Mouse (Mus musculus): Measurements from ENCODE around the gene Myo1g. TPM values are rescaled to one million over a fixed set of nuclear protein-coding genes. Genes with fewer than 3 reads are reported as not detected.
A peak's percentile ranks its signal among the peaks of the same experiment; 100 is the strongest.

Myo1g gene
- polyA plus RNA-seq, 1 experiment = 0.04 TPM

DNA sequence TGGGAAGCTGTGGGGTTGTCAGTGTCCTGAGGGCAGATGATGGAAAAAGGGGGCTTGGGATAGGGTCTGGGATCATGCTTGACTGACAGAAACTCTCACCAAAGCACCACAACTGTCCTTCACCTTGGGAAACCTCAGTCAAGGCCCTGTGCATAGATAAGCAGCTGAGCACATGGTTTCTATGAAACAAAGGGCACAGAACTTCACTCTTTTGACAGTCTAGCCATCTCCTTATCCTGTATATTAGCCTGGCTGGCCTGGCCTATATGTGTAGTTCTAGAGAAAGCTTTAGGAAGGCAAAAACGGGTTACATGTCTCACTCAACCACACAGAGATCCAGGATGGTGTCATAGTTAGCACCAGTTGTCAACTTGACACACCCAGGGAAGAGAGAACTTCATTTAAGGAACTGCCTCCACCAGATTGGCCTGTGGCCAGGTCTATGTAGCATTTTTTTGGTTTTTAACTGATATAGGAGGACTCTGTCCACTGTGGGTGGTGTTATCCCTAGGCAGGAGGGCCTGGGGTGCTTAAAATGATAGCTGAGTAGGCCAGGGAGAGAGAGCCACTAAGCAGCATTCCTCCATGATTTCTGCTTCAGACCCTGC, 12.4 kb downstream of the Myo1g start:
- H3K27me3 ChIP-seq (ENCODE audit: control insufficient read depth, insufficient read depth, insufficient read length) = no peaks in the 10 kb centered on the region
- no peak for TF ChIP-seq CTCF (IDR thresholded peaks at IDR 0.05; ENCODE audit: control insufficient read depth, insufficient read depth, insufficient read length)
- TF ChIP-seq MYOG (IDR thresholded peaks at IDR 0.05; ENCODE audit: control insufficient read depth, extremely low read depth, insufficient read length) = no peak
- TF ChIP-seq FOSL1 (IDR thresholded peaks at IDR 0.05; ENCODE audit: insufficient read depth, low read length, poor library complexity, severe bottlenecking) = no peak
- no peak for TF ChIP-seq MAX (IDR thresholded peaks at IDR 0.05)
- no peak for TF ChIP-seq USF1 (IDR thresholded peaks at IDR 0.05; ENCODE audit: low read depth)
- TF ChIP-seq CEBPB (IDR thresholded peaks at IDR 0.05; ENCODE audit: low read depth) = no peak
- TF ChIP-seq MYOD1 (IDR thresholded peaks at IDR 0.05; ENCODE audit: control insufficient read depth, insufficient read length, low read depth) = no peak

DNA sequence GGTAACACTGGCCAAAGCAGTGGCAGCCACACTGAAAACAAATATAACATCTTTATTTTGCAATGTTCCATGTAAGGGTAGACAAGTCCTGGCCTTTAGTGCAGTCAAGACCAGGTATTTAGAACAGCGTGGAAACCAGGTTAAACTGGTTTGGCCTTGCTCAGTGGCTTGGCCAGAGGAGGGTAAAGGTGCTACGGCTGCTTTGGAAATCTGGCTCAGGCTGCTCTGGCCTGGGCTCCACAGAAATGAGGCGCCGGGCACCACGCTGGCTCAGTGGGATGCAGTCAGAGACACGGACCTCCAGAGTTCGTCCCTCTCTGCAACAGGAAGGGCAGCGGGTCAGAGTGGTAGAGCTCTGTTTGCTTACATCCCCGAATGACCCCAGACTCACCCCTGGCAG, 14.2 kb downstream of the Myo1g start:
- Histone ChIP-seq H3K27me3 (ENCODE audit: control insufficient read depth, insufficient read depth, insufficient read length) (no peaks in the 10 kb centered on the region), H3K79me3 (ENCODE audit: low read depth) (no peaks in the 10 kb centered on the region), H3K79me2 (ENCODE audit: control insufficient read depth, insufficient read depth) (no peaks in the 10 kb centered on the region), H3K4me3 (ENCODE audit: insufficient read depth, poor library complexity, severe bottlenecking) (no peak overlapping the region), H3ac (ENCODE audit: control insufficient read depth, insufficient read length, low read depth) (no peak overlapping the region), H3K36me3 (ENCODE audit: control insufficient read depth, insufficient read depth) (no peaks in the 10 kb centered on the region)
- no peak for TF ChIP-seq CTCF (IDR thresholded peaks at IDR 0.05; ENCODE audit: control insufficient read depth, insufficient read depth, insufficient read length)
- no peak for TF ChIP-seq MAX (IDR thresholded peaks at IDR 0.05)
- no peak for TF ChIP-seq FOSL1 (IDR thresholded peaks at IDR 0.05; ENCODE audit: insufficient read depth, low read length, poor library complexity, severe bottlenecking)
- no peak for TF ChIP-seq MYOD1 (IDR thresholded peaks at IDR 0.05; ENCODE audit: control insufficient read depth, insufficient read length, low read depth)
- TF ChIP-seq MYOG (IDR thresholded peaks at IDR 0.05; ENCODE audit: control insufficient read depth, extremely low read depth, insufficient read length) = no peak
- no peak for TF ChIP-seq USF1 (IDR thresholded peaks at IDR 0.05; ENCODE audit: low read depth)
- no peak for TF ChIP-seq CEBPB (IDR thresholded peaks at IDR 0.05; ENCODE audit: low read depth)

More for the DNA sequence above, 12.4 kb downstream of the Myo1g start:
- Histone ChIP-seq H3K79me2 (ENCODE audit: control insufficient read depth, insufficient read depth) (no peaks in the 10 kb centered on the region), H3ac (ENCODE audit: control insufficient read depth, insufficient read length, low read depth) (no peak overlapping the region), H3K36me3 (ENCODE audit: control insufficient read depth, insufficient read depth) (no peaks in the 10 kb centered on the region), H3K79me3 (ENCODE audit: low read depth) (no peaks in the 10 kb centered on the region), H3K4me3 (ENCODE audit: insufficient read depth, poor library complexity, severe bottlenecking) (no peak overlapping the region)

DNA sequence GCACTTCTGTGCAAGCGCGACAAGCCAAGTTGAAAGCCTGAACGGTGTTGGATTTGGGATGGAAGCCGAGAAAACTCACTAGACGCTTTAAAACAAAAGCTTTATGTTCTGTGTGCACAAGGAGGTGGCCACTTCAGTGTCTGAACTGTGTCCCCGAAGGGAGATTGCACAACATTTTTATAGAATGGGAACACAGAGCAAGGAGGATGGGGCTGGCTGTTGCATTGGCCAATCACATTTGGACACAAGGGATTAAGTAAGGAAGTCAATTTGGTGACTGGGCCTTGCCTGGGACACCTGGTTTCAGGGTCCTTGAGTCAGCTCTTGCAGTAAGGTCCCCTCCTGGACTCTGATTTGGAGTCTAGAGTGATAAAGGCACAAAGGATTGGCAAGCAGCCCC, 16.1 kb downstream of the Myo1g start:
- Histone ChIP-seq H3K79me2 (ENCODE audit: control insufficient read depth, insufficient read depth) (no peaks in the 10 kb centered on the region), H3K36me3 (ENCODE audit: control insufficient read depth, insufficient read depth) (no peaks in the 10 kb centered on the region), H3K79me3 (ENCODE audit: low read depth) (no peaks in the 10 kb centered on the region), H3K4me3 (ENCODE audit: insufficient read depth, poor library complexity, severe bottlenecking) (no peak overlapping the region), H3K27me3 (ENCODE audit: control insufficient read depth, insufficient read depth, insufficient read length) (no peaks in the 10 kb centered on the region), H3ac (ENCODE audit: control insufficient read depth, insufficient read length, low read depth) (no peak overlapping the region)
- TF ChIP-seq CEBPB (IDR thresholded peaks at IDR 0.05; ENCODE audit: low read depth) (peak; percentile 27), MYOG (IDR thresholded peaks at IDR 0.05; ENCODE audit: control insufficient read depth, extremely low read depth, insufficient read length) (no peak)

DNA sequence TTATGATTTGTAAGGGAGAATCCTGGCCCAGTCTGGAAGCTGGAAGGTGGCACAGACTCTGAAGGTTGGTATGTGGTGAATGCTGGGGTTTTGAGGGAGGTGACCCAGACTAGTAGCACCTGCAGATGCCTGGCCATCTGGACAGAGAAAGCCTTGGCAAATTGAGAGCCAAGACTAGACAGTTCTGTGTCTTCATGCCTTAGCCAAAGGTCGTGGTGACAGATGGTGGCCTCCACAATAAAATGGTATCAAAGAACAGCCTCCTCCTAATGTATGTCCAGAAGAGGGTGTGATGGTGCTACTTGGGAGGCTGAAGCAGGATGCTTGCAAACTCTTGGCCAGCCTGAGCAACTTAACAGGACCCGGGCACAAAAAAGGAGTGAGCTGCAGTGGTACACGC, 16.5 kb downstream of the Myo1g start:
- Histone ChIP-seq H3K79me3 (ENCODE audit: low read depth) (no peaks in the 10 kb centered on the region), H3ac (ENCODE audit: control insufficient read depth, insufficient read length, low read depth) (no peak overlapping the region), H3K27me3 (ENCODE audit: control insufficient read depth, insufficient read depth, insufficient read length) (no peaks in the 10 kb centered on the region), H3K79me2 (ENCODE audit: control insufficient read depth, insufficient read depth) (no peaks in the 10 kb centered on the region), H3K4me3 (ENCODE audit: insufficient read depth, poor library complexity, severe bottlenecking) (no peak overlapping the region), H3K36me3 (ENCODE audit: control insufficient read depth, insufficient read depth) (no peaks in the 10 kb centered on the region)
- TF ChIP-seq FOSL1 (IDR thresholded peaks at IDR 0.05; ENCODE audit: insufficient read depth, low read length, poor library complexity, severe bottlenecking) (no peak), MAX (IDR thresholded peaks at IDR 0.05) (no peak), CTCF (IDR thresholded peaks at IDR 0.05; ENCODE audit: control insufficient read depth, insufficient read depth, insufficient read length) (no peak), MYOG (IDR thresholded peaks at IDR 0.05; ENCODE audit: control insufficient read depth, extremely low read depth, insufficient read length) (no peak)

DNA sequence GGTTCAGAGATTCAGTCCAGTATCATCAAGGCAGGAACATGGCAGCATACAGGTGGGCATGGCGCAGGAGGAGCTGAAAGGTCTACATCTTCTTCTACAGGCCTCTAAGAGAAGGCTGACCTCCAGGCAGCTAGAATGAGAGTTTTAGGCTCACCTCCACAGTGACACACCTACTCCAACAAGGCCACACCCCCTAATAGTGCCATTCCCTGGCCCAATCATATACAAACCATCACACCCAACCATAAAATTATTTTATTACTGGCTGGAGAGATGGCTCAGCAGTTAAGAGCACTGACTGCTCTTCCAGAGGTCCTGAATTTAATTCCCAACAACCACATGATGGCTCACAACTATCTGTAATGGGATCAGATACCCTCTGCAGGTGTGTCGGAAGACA, 18.3 kb downstream of the Myo1g start:
- no peaks in the 10 kb centered on the region for H3K27me3 ChIP-seq (ENCODE audit: control insufficient read depth, insufficient read depth, insufficient read length)

DNA sequence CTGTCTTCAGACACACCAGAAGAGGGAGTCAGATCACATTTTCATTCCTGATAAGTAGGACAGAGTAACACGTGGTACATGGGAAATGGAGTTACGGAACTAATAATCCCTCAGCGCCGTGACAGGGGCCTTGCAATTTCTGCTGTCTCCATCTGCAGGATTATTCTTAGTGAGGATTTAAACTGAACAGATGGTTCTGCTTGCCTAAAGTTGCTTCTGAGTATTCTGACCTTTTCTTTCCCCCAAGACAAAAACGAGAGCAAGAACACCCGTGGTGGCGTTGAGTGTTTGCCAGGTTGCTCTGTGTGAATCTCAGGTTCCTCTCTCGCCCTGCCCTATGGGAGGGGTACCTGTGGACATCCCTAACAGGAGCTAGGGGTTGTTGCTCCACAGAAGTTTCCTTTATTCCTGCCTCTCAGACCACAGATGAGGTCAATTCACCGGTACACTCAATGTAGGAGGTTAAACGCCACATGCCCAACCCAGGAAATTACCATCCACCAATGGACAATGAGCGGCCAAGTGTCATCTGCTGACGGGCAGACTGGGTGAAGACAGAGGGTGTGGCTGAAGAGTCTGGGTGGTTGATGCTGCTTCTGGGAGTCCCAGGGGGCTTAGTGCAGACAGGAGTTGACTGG, 23.3 kb downstream of the Myo1g start:
- TF ChIP-seq MAX (IDR thresholded peaks at IDR 0.05) (no peak), CTCF (IDR thresholded peaks at IDR 0.05; ENCODE audit: control insufficient read depth, insufficient read depth, insufficient read length) (no peak), MYOG (IDR thresholded peaks at IDR 0.05; ENCODE audit: control insufficient read depth, extremely low read depth, insufficient read length) (no peak), CEBPB (IDR thresholded peaks at IDR 0.05; ENCODE audit: low read depth) (no peak), MYOD1 (IDR thresholded peaks at IDR 0.05; ENCODE audit: control insufficient read depth, insufficient read length, low read depth) (no peak), USF1 (IDR thresholded peaks at IDR 0.05; ENCODE audit: low read depth) (no peak), FOSL1 (IDR thresholded peaks at IDR 0.05; ENCODE audit: insufficient read depth, low read length, poor library complexity, severe bottlenecking) (no peak)

More for the DNA sequence above, 18.3 kb downstream of the Myo1g start:
- Histone ChIP-seq H3K79me3 (ENCODE audit: low read depth) (no peaks in the 10 kb centered on the region), H3ac (ENCODE audit: control insufficient read depth, insufficient read length, low read depth) (no peak overlapping the region), H3K36me3 (ENCODE audit: control insufficient read depth, insufficient read depth) (no peaks in the 10 kb centered on the region), H3K79me2 (ENCODE audit: control insufficient read depth, insufficient read depth) (no peaks in the 10 kb centered on the region), H3K4me3 (ENCODE audit: insufficient read depth, poor library complexity, severe bottlenecking) (no peak overlapping the region)
- TF ChIP-seq MYOD1 (IDR thresholded peaks at IDR 0.05; ENCODE audit: control insufficient read depth, insufficient read length, low read depth) (no peak), MYOG (IDR thresholded peaks at IDR 0.05; ENCODE audit: control insufficient read depth, extremely low read depth, insufficient read length) (no peak), CTCF (IDR thresholded peaks at IDR 0.05; ENCODE audit: control insufficient read depth, insufficient read depth, insufficient read length) (no peak)

More for the DNA sequence above, 23.3 kb downstream of the Myo1g start:
- H3K4me3 ChIP-seq (ENCODE audit: insufficient read depth, poor library complexity, severe bottlenecking) = no peak overlapping the region
- H3K79me3 ChIP-seq (ENCODE audit: low read depth) = no peaks in the 10 kb centered on the region
- H3K79me2 ChIP-seq (ENCODE audit: control insufficient read depth, insufficient read depth) = no peaks in the 10 kb centered on the region
- H3K36me3 ChIP-seq (ENCODE audit: control insufficient read depth, insufficient read depth) = no peaks in the 10 kb centered on the region
- no peaks in the 10 kb centered on the region for H3K27me3 ChIP-seq (ENCODE audit: control insufficient read depth, insufficient read depth, insufficient read length)
- H3ac ChIP-seq (ENCODE audit: control insufficient read depth, insufficient read length, low read depth) = no peak overlapping the region

Measured in C2C12 (cell line).